9 mouse cellular contexts compared by ENCODE assay signal in genomic region chr4:149674814-149675377, GRCm38 (mm10). TPM values are rescaled to one million over a fixed set of nuclear protein-coding genes. Genes with fewer than 3 reads are reported as not detected.
DNase-seq lines count a peak whose midpoint lies in the region; ATAC-seq and TF ChIP-seq lines count a peak whose summit lies in the region.
"Had no signal": no experiment of that assay in that cellular context is flagged by ENCODE, and none has a peak within 500 bp of the region (broad histone marks: within the 10 kb centered on the region; RNA-seq: fewer than 3 reads in every experiment).

No protein-coding gene starts in this region.

- peak overlapping the region; percentile 29; the same call in 1 of the 2 replicates for H3K9ac ChIP-seq in intestine, embryonic 14.5 days (ENCODE audit: low read length)
- peak overlapping the region; percentile 70 for H3K9ac ChIP-seq in neural tube, embryonic 12.5 days

- peaks cover 41% of the 10 kb centered on the region for H3K27me3 ChIP-seq in forebrain, embryonic 10.5 days (ENCODE audit: poor library complexity, severe bottlenecking)
- peaks cover 22% of the 10 kb centered on the region for H3K27me3 ChIP-seq in intestine, embryonic 14.5 days (replicated peaks; ENCODE audit: control insufficient read depth, insufficient read depth, low read length)
- H3K27me3 ChIP-seq in neural tube, embryonic 12.5 days (replicated peaks), result peaks cover 6% of the 10 kb centered on the region; the same call in 1 of the 2 replicates

- peaks cover 4% of the 10 kb centered on the region; the same call in 1 of the 2 replicates for H3K9me3 ChIP-seq in forebrain, embryonic 10.5 days
- no peaks in the 10 kb centered on the region for H3K9me3 ChIP-seq in intestine, embryonic 14.5 days (ENCODE audit: control insufficient read depth, low read length)
- no peaks in the 10 kb centered on the region for H3K9me3 ChIP-seq in neural tube, embryonic 12.5 days

- 11% methylated on average over 8 of the region's 8 CpGs for WGBS in forebrain, embryonic 10.5 days
- WGBS in intestine, embryonic 14.5 days, result 8% methylated on average over 8 of the region's 8 CpGs
- 10% methylated on average over 8 of the region's 8 CpGs for WGBS in neural tube, embryonic 12.5 days

- peaks cover 20% of the 10 kb centered on the region for H3K4me1 ChIP-seq in forebrain, embryonic 10.5 days
- 0 out of 2 replicates have a peak, but pooled peaks cover 4% of the 10 kb centered on the region for H3K4me1 ChIP-seq in intestine, embryonic 14.5 days (replicated peaks; ENCODE audit: control insufficient read depth, insufficient read depth, low read length)
- peaks cover 12% of the 10 kb centered on the region; the same call in 1 of the 2 replicates for H3K4me1 ChIP-seq in neural tube, embryonic 12.5 days

- H3K27ac ChIP-seq in layer of hippocampus, adult 2 months, result peak overlapping the region; percentile 79; the same call in 1 of the 2 replicates
- H3K27ac ChIP-seq in forebrain, embryonic 10.5 days, result peak overlapping the region; percentile 77; the same call in 1 of the 2 replicates
- no peak overlapping the region for H3K27ac ChIP-seq in intestine, embryonic 14.5 days (ENCODE audit: low read depth)
- H3K27ac ChIP-seq in neural tube, embryonic 12.5 days, result no peak overlapping the region

- no peak for DNase-seq in layer of hippocampus, adult 2 months (ENCODE audit: low spot score in 2 of 2)
- DNase-seq in layer of hippocampus, postnatal 10 days (ENCODE audit: low spot score in 2 of 2), result no peak
- no peak for DNase-seq in forebrain, embryonic 10.5 days (ENCODE audit: extremely low spot score, low spot score)
- DNase-seq in intestine, embryonic 14.5 days (ENCODE audit: low spot score), result no peak
- no peak for DNase-seq in right cerebral cortex, postnatal 10 days (ENCODE audit: low spot score in 2 of 2)
- DNase-seq in left cerebral cortex, adult 18-20 months (ENCODE audit: low spot score in 2 of 2), result no peak
- DNase-seq in testis, postnatal 14 days (ENCODE audit: low spot score), result no peak
- DNase-seq: cerebellum, postnatal 36 days had no signal

- H3K36me3 ChIP-seq in forebrain, embryonic 10.5 days (replicated peaks), result no peaks in the 10 kb centered on the region; the same call in 1 of the 2 replicates
- no peaks in the 10 kb centered on the region for H3K36me3 ChIP-seq in intestine, embryonic 14.5 days (ENCODE audit: control insufficient read depth, insufficient read depth, low read length)
- H3K36me3 ChIP-seq in neural tube, embryonic 12.5 days, result peaks cover 11% of the 10 kb centered on the region; the same call in 1 of the 2 replicates

- no peak for TF ChIP-seq CTCF in layer of hippocampus, adult 2 months (conservative IDR thresholded peaks at IDR 0.05)

- H3K4me3 ChIP-seq in layer of hippocampus, adult 2 months, result peak overlapping the region; percentile 78
- H3K4me3 ChIP-seq in forebrain, embryonic 10.5 days, result peak overlapping the region; percentile 73
- peak overlapping the region; percentile 53 for H3K4me3 ChIP-seq in intestine, embryonic 14.5 days (ENCODE audit: low read depth, low read length)
- H3K4me3 ChIP-seq in neural tube, embryonic 12.5 days, result peak overlapping the region; percentile 63

- no peak for ATAC-seq in intestine, embryonic 14.5 days (replicated peaks; ENCODE audit: low FRiP score, low TSS enrichment, low read depth)
- no peak for ATAC-seq in neural tube, embryonic 12.5 days (ENCODE audit: low FRiP score, low read depth)

- peak overlapping the region; percentile 90 for H3K4me2 ChIP-seq in intestine, embryonic 14.5 days (ENCODE audit: low read length)
- peak overlapping the region; percentile 92 for H3K4me2 ChIP-seq in neural tube, embryonic 12.5 days (replicated peaks)

RNA-seq across cellular contexts. Expression of gene Pik3cd, which starts 27.5 kb away (rescaled TPM):
- 10 to 100 TPM; 19.6 to 23.5 TPM for total RNA-seq in layer of hippocampus, adult 2 months (2021)
- total RNA-seq in layer of hippocampus, postnatal 10 days (2021), result 10 to 100 TPM; 28.6 to 30.4 TPM
- 4.3 and 4.6 TPM in 2 replicates for polyA plus RNA-seq in forebrain, embryonic 10.5 days (2016; fragmentation: Nextera tagmentation; extraction: Ambion mirVana)
- 5.2 and 5.8 TPM in 2 replicates for polyA plus RNA-seq in intestine, embryonic 14.5 days (2014; fragmentation: Nextera tagmentation; extraction: Ambion mirVana)
- polyA plus RNA-seq in neural tube, embryonic 12.5 days (2016; fragmentation: Nextera tagmentation; extraction: Ambion mirVana), result 20.7 and 22.9 TPM in 2 replicates
- 10 to 100 TPM; 23.8 to 24.9 TPM for total RNA-seq in left cerebral cortex, adult 18-20 months (2021)

Comparison
In these comparisons a context has a peak if more than half of its experiments do, and no peak if none do; other contexts are left out.
1. H3K27ac ChIP-seq: peak in layer of hippocampus, adult 2 months (single experiment) and forebrain, embryonic 10.5 days (single experiment); none in intestine, embryonic 14.5 days (single experiment) and neural tube, embryonic 12.5 days (single experiment).
2. Peak in every context shown above with its lines, with median percentiles within 50 percentile points of each other: H3K4me3 ChIP-seq.